Comparison of ENCODE assay signal across 12 mouse cellular contexts in the genomic region with DNA sequence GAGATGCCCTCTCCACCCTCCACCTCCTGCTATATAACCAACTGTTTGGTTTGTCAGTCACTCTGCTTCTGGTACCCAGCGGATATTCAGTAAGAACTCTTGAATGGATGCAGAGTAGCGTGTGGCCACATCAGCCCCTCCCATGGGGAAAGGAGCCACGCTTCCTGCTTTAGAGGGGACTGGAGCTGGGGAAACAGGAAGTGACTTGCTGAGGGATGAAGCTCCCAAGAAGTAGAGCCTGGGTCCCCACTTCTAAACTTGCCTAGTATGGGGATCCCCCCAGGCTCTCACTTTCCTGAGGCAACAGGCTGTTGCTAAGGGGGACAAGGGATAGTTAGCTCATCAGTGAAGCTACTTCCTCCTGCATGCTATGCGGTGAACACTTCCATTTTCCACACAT.
"Had no signal": no experiment of that assay in that cellular context is flagged by ENCODE, and none has a peak within 500 bp of the region (broad histone marks: within the 10 kb centered on the region; RNA-seq: fewer than 3 reads in every experiment).

No protein-coding gene starts in this region.

- H3K4me1 ChIP-seq: limb, embryonic 15.5 days had no signal

- H3K9me3 ChIP-seq: limb, embryonic 15.5 days; liver, embryonic 13.5 days; stomach, embryonic 15.5 days had no signal

- H3K9ac ChIP-seq: limb, embryonic 15.5 days; liver, embryonic 13.5 days; liver, postnatal 0 days; stomach, embryonic 15.5 days had no signal

- DNase-seq: kidney, adult 8-10 months; layer of hippocampus, adult 9-11 months; layer of hippocampus, postnatal 36 days; liver, embryonic 13.5 days; liver, postnatal 0 days; right cerebral cortex, postnatal 14 days; thymus, adult 2 months; thymus, postnatal 36 days had no signal

- H3K27ac ChIP-seq: limb, embryonic 15.5 days; liver, embryonic 13.5 days; stomach, embryonic 15.5 days had no signal

- ATAC-seq: intestine, embryonic 16.5 days; liver, postnatal 0 days; lung, postnatal 0 days had no signal

- H3K4me3 ChIP-seq: limb, embryonic 15.5 days; liver, embryonic 13.5 days; stomach, embryonic 15.5 days had no signal

- H3K36me3 ChIP-seq: limb, embryonic 15.5 days; liver, embryonic 13.5 days; stomach, embryonic 15.5 days had no signal

- H3K4me2 ChIP-seq: limb, embryonic 15.5 days; liver, embryonic 13.5 days; stomach, embryonic 15.5 days had no signal

- H3K27me3 ChIP-seq: limb, embryonic 15.5 days; liver, embryonic 13.5 days; stomach, embryonic 15.5 days had no signal
